Mouse (Mus musculus) lung, embryonic 16.5 days (tissue): ENCODE results near the gene Slc22a17. TPM values are rescaled to one million over a fixed set of nuclear protein-coding genes. Genes with fewer than 3 reads are reported as not detected.

Experiments used
- ATAC-seq: fragments of 200-750 bp; cut with Nextera tagmentation; 2 replicates; pipeline ENCODE4 v1.8.0; 2017; ENCODE audit warnings: low read depth, mild to moderate bottlenecking, moderate library complexity
- H3K27ac ChIP-seq: fragments of 300-500 bp; sonication (generic); 2 replicates; pipeline ENCODE4 v1.5.1; 2014; ENCODE audit warnings: mild to moderate bottlenecking, control low read depth, low read length
- H3K27me3 ChIP-seq: fragments of 300-500 bp; sonication (generic); 2 replicates; pipeline ENCODE4 v1.6.1; 2014; ENCODE audit warnings: low read depth, low read length, mixed read lengths; ENCODE audit not compliant: control insufficient read depth, insufficient read depth
- H3K36me3 ChIP-seq: fragments of 300-500 bp; sonication (generic); 2 replicates; pipeline ENCODE4 v1.6.1; 2014; ENCODE audit warnings: low read length; ENCODE audit not compliant: control insufficient read depth, insufficient read depth
- H3K4me1 ChIP-seq: fragments of 300-500 bp; sonication (generic); replicated peaks from 2 replicates; pipeline ENCODE4 v1.6.1; 2014; ENCODE audit warnings: low read length, mixed read lengths; ENCODE audit not compliant: control insufficient read depth, insufficient read depth
- H3K4me2 ChIP-seq: fragments of 300-500 bp; sonication (generic); 2 replicates; pipeline ENCODE4 v1.6.1; 2014; ENCODE audit warnings: low read depth, low read length, control low read depth
- H3K4me3 ChIP-seq: fragments of 300-500 bp; sonication (generic); 2 replicates; pipeline ENCODE4 v1.5.1; 2014; ENCODE audit warnings: mild to moderate bottlenecking, low read length, control low read depth
- H3K9ac ChIP-seq: fragments of 300-500 bp; sonication (generic); 2 replicates; pipeline ENCODE4 v1.6.1; 2014; ENCODE audit warnings: low read length, control low read depth
- H3K9me3 ChIP-seq: fragments of 300-500 bp; sonication (generic); 2 replicates; pipeline ENCODE4 v1.6.1; 2016; ENCODE audit warnings: low read length; ENCODE audit not compliant: control insufficient read depth
- WGBS: fragments of 180-500 bp; shearing (Covaris S2); extraction: QIAGEN DNeasy Blood & Tissue Kit; methylation state at CpG from one replicate; pipeline ENCODE4 v1.1.7; 2014; 5-methylcytosine and 5-hydroxymethylcytosine counted together
- polyA plus RNA-seq: library from polyadenylated mRNA; unstranded; fragments of >200 nt; fragmentation: Nextera tagmentation; extraction: Ambion mirVana; gene quantifications from 2 replicates; pipeline ENCODE4 v1.2.1, GENCODE M21; 2015

Slc22a17 gene
- polyA plus RNA-seq, 1 experiment from 2014 or later, result 27.2 TPM

DNA sequence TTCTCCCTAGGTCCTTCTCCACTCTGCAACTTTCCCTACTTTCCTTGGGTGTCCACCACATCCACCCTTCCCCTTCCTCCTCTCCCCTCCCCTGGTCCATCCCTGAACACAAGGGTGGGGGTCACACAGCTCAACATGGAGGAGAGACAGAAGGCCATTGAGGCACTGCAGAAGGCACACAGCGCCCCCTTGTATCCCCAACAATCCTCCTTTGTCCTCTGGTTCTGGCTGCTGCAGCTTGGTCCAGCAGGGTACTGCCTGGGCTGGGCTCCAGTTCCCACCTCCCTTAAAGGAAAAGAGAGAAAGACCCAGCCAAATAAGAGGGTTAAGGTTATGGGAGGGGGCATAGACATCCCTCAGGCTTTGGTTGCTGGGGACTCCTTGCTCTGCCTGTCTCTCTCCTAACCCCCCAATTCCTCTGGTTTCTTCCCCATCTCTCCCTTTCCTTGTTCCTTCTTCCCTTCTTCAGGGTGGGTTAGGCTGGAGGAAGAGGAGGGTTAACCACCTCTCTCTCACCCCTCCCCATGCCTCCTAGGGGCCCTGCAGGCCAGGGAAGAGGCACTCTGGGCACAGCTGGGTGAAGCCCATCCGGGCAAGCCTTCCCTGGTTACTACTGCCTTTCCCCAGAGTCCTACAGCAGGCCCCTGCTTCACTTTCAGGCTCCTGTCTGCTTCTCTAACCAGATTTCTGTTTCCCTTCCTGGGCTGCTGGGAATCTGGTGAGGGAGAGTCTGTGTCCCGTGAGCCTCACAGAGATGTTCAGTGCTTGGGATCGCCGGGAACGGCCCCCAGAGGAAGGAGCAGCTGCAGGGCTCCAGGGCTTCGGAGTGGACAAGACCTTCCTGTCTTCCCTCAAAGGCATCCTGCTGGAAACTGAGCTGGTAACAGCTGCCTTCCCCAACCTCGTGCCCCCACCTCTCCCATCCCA, 23.2 kb upstream of the Slc22a17 start, which contains the start of gene Cmtm5:
Gene Cmtm5 (plus strand): TSS at position 358 of the 927 bp plus-strand sequence.
- Histone ChIP-seq H3K4me3 (no peak within 1 kb of the TSS), H3K27ac (no peak within 1 kb of the TSS), H3K4me1 (peaks cover 3% of the 10 kb centered on the region; the same call in 1 of the 2 replicates), H3K36me3 (no peaks in the 10 kb centered on the region), H3K4me2 (no peak within 1 kb of the TSS), H3K9me3 (no peaks in the 10 kb centered on the region), H3K9ac (0 out of 2 replicates have a peak within 1 kb of the TSS, but pooled peaks have one; percentile 4), H3K27me3 (no peaks in the 10 kb centered on the region)
- no peak for ATAC-seq
- WGBS, result 36% methylated on average over 8 of the region's 8 CpGs

- ATAC-seq, result peak; percentile 20; the same call in 1 of the 2 replicates
- 24% methylated on average over 6 of the region's 6 CpGs for WGBS
These were observed 19.8 kb upstream of the Slc22a17 start, which contains the start of gene Il25 for GRCm38 (mm10) chr14:54932645-54933150. TSS of gene Il25 (plus strand) at chr14:54932695.

GRCm38 (mm10) chr14:54930431-54930830, 17.5 kb upstream of the Slc22a17 start:
- H3K9me3 ChIP-seq, result no peaks in the 10 kb centered on the region
- no peak overlapping the region for H3K4me3 ChIP-seq
- no peak overlapping the region for H3K9ac ChIP-seq
- no peak for ATAC-seq
- H3K4me2 ChIP-seq, result no peak overlapping the region
- peaks cover 2% of the 10 kb centered on the region; the same call in 1 of the 2 replicates for H3K27me3 ChIP-seq
- H3K4me1 ChIP-seq, result peaks cover 6% of the 10 kb centered on the region
- no peaks in the 10 kb centered on the region for H3K36me3 ChIP-seq
- no peak overlapping the region for H3K27ac ChIP-seq
- 33% methylated on average over 2 of the region's 2 CpGs for WGBS

More at GRCm38 (mm10) chr14:54932645-54933150, 19.8 kb upstream of the Slc22a17 start, which contains the start of gene Il25:
- no peak within 1 kb of the TSS for H3K27ac ChIP-seq
- no peak within 1 kb of the TSS for H3K4me2 ChIP-seq
- no peak within 1 kb of the TSS for H3K4me3 ChIP-seq
- no peaks in the 10 kb centered on the region for H3K36me3 ChIP-seq
- no peaks in the 10 kb centered on the region for H3K9me3 ChIP-seq
- H3K9ac ChIP-seq, result no peak within 1 kb of the TSS
- peaks cover 3% of the 10 kb centered on the region; the same call in 1 of the 2 replicates for H3K4me1 ChIP-seq
- H3K27me3 ChIP-seq, result no peaks in the 10 kb centered on the region

DNA sequence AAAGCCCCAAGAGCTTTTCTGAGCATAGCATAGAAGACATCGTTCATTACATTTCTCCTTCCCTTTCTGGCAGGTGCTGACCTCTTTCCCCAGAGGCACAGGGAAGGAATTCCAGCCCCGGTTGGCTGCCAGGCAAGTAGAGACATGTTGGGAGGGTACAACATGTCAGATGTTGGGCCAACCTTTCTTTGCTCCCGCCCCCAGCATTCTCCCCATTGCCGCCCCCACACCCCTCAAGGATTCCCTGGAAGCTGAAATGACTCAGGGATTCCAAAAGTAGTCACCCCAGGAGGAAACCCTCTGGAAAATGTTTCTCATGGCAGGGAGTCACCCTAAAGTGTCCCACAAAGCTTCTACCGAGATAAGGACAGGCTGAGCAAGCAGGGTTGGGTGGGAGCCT, 16.9 kb upstream of the Slc22a17 start:
- H3K4me2 ChIP-seq, result no peak overlapping the region
- H3K9me3 ChIP-seq, result no peaks in the 10 kb centered on the region
- no peaks in the 10 kb centered on the region for H3K36me3 ChIP-seq
- no peak for ATAC-seq
- no peak overlapping the region for H3K4me3 ChIP-seq
- WGBS, result 63% methylated on average over 5 of the region's 5 CpGs
- peaks cover 12% of the 10 kb centered on the region for H3K4me1 ChIP-seq
- no peak overlapping the region for H3K27ac ChIP-seq
- H3K27me3 ChIP-seq, result peaks cover 3% of the 10 kb centered on the region; the same call in 1 of the 2 replicates
- no peak overlapping the region for H3K9ac ChIP-seq

GRCm38 (mm10) chr14:54927296-54927695, 14.4 kb upstream of the Slc22a17 start:
- Histone ChIP-seq H3K9ac (peak overlapping the region; percentile 79), H3K36me3 (no peaks in the 10 kb centered on the region), H3K27ac (peak overlapping the region; percentile 97), H3K4me2 (peak overlapping the region; percentile 84), H3K27me3 (peaks cover 3% of the 10 kb centered on the region; the same call in 1 of the 2 replicates), H3K4me1 (peaks cover 17% of the 10 kb centered on the region), H3K4me3 (peak overlapping the region; percentile 55), H3K9me3 (no peaks in the 10 kb centered on the region)
- WGBS, result 18% methylated on average over 7 of the region's 7 CpGs
- ATAC-seq, result no peak

DNA sequence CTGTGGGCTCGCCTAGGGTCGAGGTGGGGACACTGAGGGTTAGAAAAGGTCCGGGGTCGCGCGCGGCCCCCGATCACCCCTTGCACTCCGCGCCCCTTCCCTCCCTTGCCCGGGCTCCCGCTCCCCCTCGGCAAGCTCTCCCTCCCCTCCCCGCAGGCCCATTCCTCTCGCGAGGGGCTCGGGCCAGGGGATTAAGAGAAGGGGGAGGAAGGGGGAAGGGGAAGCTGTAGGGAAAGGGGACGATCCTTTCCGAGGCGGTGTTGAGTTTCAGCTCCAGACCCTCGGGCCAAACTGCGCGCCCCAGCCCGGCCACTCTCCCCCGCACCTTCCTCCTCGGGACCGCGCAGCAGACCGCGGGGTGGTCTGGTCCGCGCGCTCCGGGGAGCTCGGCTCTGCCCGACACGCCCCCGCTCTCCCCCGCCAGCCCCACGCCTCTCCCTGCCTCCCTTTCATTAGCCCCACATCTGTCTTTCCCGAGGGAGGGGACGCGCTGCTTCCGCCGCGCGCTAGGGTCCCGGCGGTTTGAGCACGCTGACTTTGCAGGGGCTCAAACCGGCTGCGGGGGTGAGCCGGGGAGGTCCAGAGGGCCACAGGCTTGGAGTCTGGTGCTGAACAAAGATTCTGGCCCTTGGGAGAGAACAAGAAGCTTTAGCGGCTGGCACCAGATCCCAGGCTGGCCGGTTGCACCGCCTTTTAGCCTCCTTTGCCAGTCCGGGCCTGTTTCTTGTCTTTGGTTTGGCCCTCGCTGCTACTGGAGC, 13.6 kb upstream of the Slc22a17 start:
- ATAC-seq, result peak; percentile 82
- Histone ChIP-seq H3K27ac (peak overlapping the region; percentile 97), H3K36me3 (peaks cover 5% of the 10 kb centered on the region), H3K4me2 (peak overlapping the region; percentile 84), H3K4me1 (peaks cover 17% of the 10 kb centered on the region), H3K9me3 (no peaks in the 10 kb centered on the region), H3K4me3 (peak overlapping the region; percentile 55), H3K27me3 (peaks cover 3% of the 10 kb centered on the region; the same call in 1 of the 2 replicates), H3K9ac (peak overlapping the region; percentile 79)
- WGBS, result 1% methylated on average over 51 of the region's 58 CpGs

GRCm38 (mm10) chr14:54925349-54926342, 12.7 kb upstream of the Slc22a17 start, which contains the start of gene Efs:
TSS of gene Efs (minus strand) at chr14:54926126.
- peak within 1 kb of the TSS; percentile 97 for H3K27ac ChIP-seq
- WGBS, result 5% methylated on average over 55 of the region's 57 CpGs

More at GRCm38 (mm10) chr14:54925349-54926342, 12.7 kb upstream of the Slc22a17 start, which contains the start of gene Efs:
- Histone ChIP-seq H3K4me1 (peaks cover 17% of the 10 kb centered on the region), H3K9ac (peak within 1 kb of the TSS; percentile 79), H3K9me3 (0 out of 2 replicates have a peak, but pooled peaks cover 4% of the 10 kb centered on the region), H3K27me3 (peaks cover 3% of the 10 kb centered on the region; the same call in 1 of the 2 replicates), H3K36me3 (peaks cover 12% of the 10 kb centered on the region), H3K4me3 (peak within 1 kb of the TSS; percentile 55), H3K4me2 (peak within 1 kb of the TSS; percentile 84)
- peak; percentile 73 for ATAC-seq
